Mouse (Mus musculus): ENCODE measurements around the gene 1110065P20Rik. TPM values are rescaled to one million over a fixed set of nuclear protein-coding genes. Genes with fewer than 3 reads are reported as not detected.

1110065P20Rik gene
- polyA plus RNA-seq, 1 experiment: 31.4 TPM

GRCm38 (mm10) chr4:124840998-124841397 lies 10.0 kb downstream of the 1110065P20Rik start:
- H3K4me3 ChIP-seq (ENCODE audit: low read depth, low read length): no peak overlapping the region
- no peak for TF ChIP-seq POLR2A (IDR thresholded peaks at IDR 0.05; ENCODE audit: low read depth, low read length)
- peak; percentile 25; the same call in 1 of the 2 replicates for TF ChIP-seq CTCF (IDR thresholded peaks at IDR 0.05; ENCODE audit: extremely low read depth, insufficient read length, insufficient replicate concordance, low read depth, low read length)
- WGBS: 97% methylated on average over 1 of the region's 1 CpGs
- no peaks in the 10 kb centered on the region for H3K4me1 ChIP-seq (ENCODE audit: control insufficient read depth, insufficient read depth, insufficient read length, low read length)
- H3K27ac ChIP-seq (ENCODE audit: insufficient read depth, low read depth, low read length): no peak overlapping the region
- no peaks in the 10 kb centered on the region for H3K27me3 ChIP-seq (ENCODE audit: control insufficient read depth, insufficient read depth, low read length)
- peaks cover 59% of the 10 kb centered on the region for H3K36me3 ChIP-seq (ENCODE audit: control insufficient read depth, insufficient read depth, low read length)

GRCm38 (mm10) chr4:124838035-124838700 lies 12.8 kb downstream of the 1110065P20Rik start:
- TF ChIP-seq CTCF (IDR thresholded peaks at IDR 0.05; ENCODE audit: extremely low read depth, insufficient read length, insufficient replicate concordance, low read depth, low read length) (no peak), POLR2A (IDR thresholded peaks at IDR 0.05; ENCODE audit: low read depth, low read length) (no peak)
- WGBS: 93% methylated on average over 14 of the region's 14 CpGs
- no peak overlapping the region for H3K4me3 ChIP-seq (ENCODE audit: low read depth, low read length)
- no peaks in the 10 kb centered on the region for H3K27me3 ChIP-seq (ENCODE audit: control insufficient read depth, insufficient read depth, low read length)
- H3K36me3 ChIP-seq (ENCODE audit: control insufficient read depth, insufficient read depth, low read length): peaks cover 55% of the 10 kb centered on the region
- H3K4me1 ChIP-seq (ENCODE audit: control insufficient read depth, insufficient read depth, insufficient read length, low read length): no peaks in the 10 kb centered on the region
- H3K27ac ChIP-seq (ENCODE audit: insufficient read depth, low read depth, low read length): no peak overlapping the region

- Histone ChIP-seq H3K4me3 (ENCODE audit: low read depth, low read length) (no peak overlapping the region), H3K27me3 (ENCODE audit: control insufficient read depth, insufficient read depth, low read length) (no peaks in the 10 kb centered on the region), H3K4me1 (ENCODE audit: control insufficient read depth, insufficient read depth, insufficient read length, low read length) (no peaks in the 10 kb centered on the region), H3K27ac (ENCODE audit: insufficient read depth, low read depth, low read length) (no peak overlapping the region), H3K36me3 (ENCODE audit: control insufficient read depth, insufficient read depth, low read length) (peaks cover 49% of the 10 kb centered on the region)
- no peak for TF ChIP-seq POLR2A (IDR thresholded peaks at IDR 0.05; ENCODE audit: low read depth, low read length)
- TF ChIP-seq CTCF (IDR thresholded peaks at IDR 0.05; ENCODE audit: extremely low read depth, insufficient read length, insufficient replicate concordance, low read depth, low read length): no peak
- 95% methylated on average over 10 of the region's 10 CpGs for WGBS
Observed at GRCm38 (mm10) chr4:124832796-124833195, 18.2 kb downstream of the 1110065P20Rik start.

GRCm38 (mm10) chr4:124829671-124830070 lies 21.3 kb downstream of the 1110065P20Rik start:
- Histone ChIP-seq H3K4me1 (ENCODE audit: control insufficient read depth, insufficient read depth, insufficient read length, low read length) (no peaks in the 10 kb centered on the region), H3K4me3 (ENCODE audit: low read depth, low read length) (no peak overlapping the region)
- TF ChIP-seq CTCF (IDR thresholded peaks at IDR 0.05; ENCODE audit: extremely low read depth, insufficient read length, insufficient replicate concordance, low read depth, low read length) (no peak), POLR2A (IDR thresholded peaks at IDR 0.05; ENCODE audit: low read depth, low read length) (no peak)

GRCm38 (mm10) chr4:124825371-124825965 lies 25.5 kb downstream of the 1110065P20Rik start:
- H3K27me3 ChIP-seq (ENCODE audit: control insufficient read depth, insufficient read depth, low read length): no peaks in the 10 kb centered on the region
- H3K27ac ChIP-seq (ENCODE audit: insufficient read depth, low read depth, low read length): no peak overlapping the region
- H3K36me3 ChIP-seq (ENCODE audit: control insufficient read depth, insufficient read depth, low read length): peaks cover 71% of the 10 kb centered on the region
- no peak overlapping the region for H3K4me3 ChIP-seq (ENCODE audit: low read depth, low read length)
- no peaks in the 10 kb centered on the region for H3K4me1 ChIP-seq (ENCODE audit: control insufficient read depth, insufficient read depth, insufficient read length, low read length)
- 95% methylated on average over 21 of the region's 21 CpGs for WGBS
- no peak for TF ChIP-seq POLR2A (IDR thresholded peaks at IDR 0.05; ENCODE audit: low read depth, low read length)
- TF ChIP-seq CTCF (IDR thresholded peaks at IDR 0.05; ENCODE audit: extremely low read depth, insufficient read length, insufficient replicate concordance, low read depth, low read length): no peak

More at GRCm38 (mm10) chr4:124829671-124830070, 21.3 kb downstream of the 1110065P20Rik start:
- Histone ChIP-seq H3K27ac (ENCODE audit: insufficient read depth, low read depth, low read length) (no peak overlapping the region), H3K27me3 (ENCODE audit: control insufficient read depth, insufficient read depth, low read length) (no peaks in the 10 kb centered on the region), H3K36me3 (ENCODE audit: control insufficient read depth, insufficient read depth, low read length) (peaks cover 63% of the 10 kb centered on the region)
- 64% methylated on average over 5 of the region's 5 CpGs for WGBS

DNA sequence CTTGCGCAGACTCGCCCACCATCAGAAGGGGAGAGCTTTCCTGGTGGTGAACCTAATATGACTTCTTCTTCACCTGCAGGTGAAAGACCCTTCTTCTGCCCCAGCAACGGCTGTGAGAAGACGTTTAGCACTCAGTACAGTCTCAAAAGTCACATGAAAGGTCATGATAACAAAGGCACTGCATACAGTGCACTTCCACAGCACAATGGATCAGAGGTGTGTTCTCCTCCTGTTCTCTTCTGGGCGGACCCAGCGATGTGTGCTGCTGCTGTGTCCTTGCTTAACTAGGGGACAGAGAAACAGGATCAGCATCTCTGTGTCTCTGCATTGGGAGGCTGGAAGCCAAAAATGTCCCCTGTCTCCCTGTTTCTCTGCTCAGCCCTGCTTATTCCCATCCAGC lies 26.0 kb downstream of the 1110065P20Rik start:
- Histone ChIP-seq H3K27ac (ENCODE audit: insufficient read depth, low read depth, low read length) (no peak overlapping the region), H3K36me3 (ENCODE audit: control insufficient read depth, insufficient read depth, low read length) (peaks cover 71% of the 10 kb centered on the region), H3K4me1 (ENCODE audit: control insufficient read depth, insufficient read depth, insufficient read length, low read length) (no peaks in the 10 kb centered on the region), H3K4me3 (ENCODE audit: low read depth, low read length) (no peak overlapping the region), H3K27me3 (ENCODE audit: control insufficient read depth, insufficient read depth, low read length) (no peaks in the 10 kb centered on the region)
- 91% methylated on average over 6 of the region's 6 CpGs for WGBS
- TF ChIP-seq CTCF (IDR thresholded peaks at IDR 0.05; ENCODE audit: extremely low read depth, insufficient read length, insufficient replicate concordance, low read depth, low read length) (no peak), POLR2A (IDR thresholded peaks at IDR 0.05; ENCODE audit: low read depth, low read length) (no peak)

DNA sequence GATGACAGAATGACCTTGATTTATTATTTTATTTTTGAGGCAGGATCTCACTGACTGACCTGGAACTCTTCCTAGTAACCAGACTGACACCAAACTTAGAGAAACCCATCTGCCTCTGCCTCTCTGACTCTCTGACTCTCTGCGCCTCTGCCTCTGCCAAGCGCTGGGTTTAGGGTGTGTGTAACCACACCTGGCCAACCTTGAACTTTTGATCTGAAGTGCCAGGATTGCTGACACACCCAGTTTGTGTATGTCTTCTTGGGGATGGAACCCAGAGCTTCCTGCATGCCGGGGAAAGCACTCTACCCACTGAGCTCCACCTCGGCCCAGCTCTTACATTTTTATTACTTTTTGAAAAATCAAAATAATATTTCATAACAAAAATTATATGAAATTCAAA lies 32.2 kb downstream of the 1110065P20Rik start:
- peaks cover 39% of the 10 kb centered on the region for H3K36me3 ChIP-seq (ENCODE audit: control insufficient read depth, insufficient read depth, low read length)
- TF ChIP-seq POLR2A (IDR thresholded peaks at IDR 0.05; ENCODE audit: low read depth, low read length): no peak
- TF ChIP-seq CTCF (IDR thresholded peaks at IDR 0.05; ENCODE audit: extremely low read depth, insufficient read length, insufficient replicate concordance, low read depth, low read length): no peak
- no peak overlapping the region for H3K4me3 ChIP-seq (ENCODE audit: low read depth, low read length)
- H3K27me3 ChIP-seq (ENCODE audit: control insufficient read depth, insufficient read depth, low read length): no peaks in the 10 kb centered on the region
- peak overlapping the region; percentile 48; the same call in 1 of the 2 replicates for H3K27ac ChIP-seq (ENCODE audit: insufficient read depth, low read depth, low read length)
- WGBS: 22% methylated on average over 4 of the region's 4 CpGs
- peaks cover 14% of the 10 kb centered on the region; the same call in 1 of the 2 replicates for H3K4me1 ChIP-seq (ENCODE audit: control insufficient read depth, insufficient read depth, insufficient read length, low read length)
